Mouse (Mus musculus) lung, postnatal 0 days (tissue): ENCODE results near the gene Srrt. TPM values are rescaled to one million over a fixed set of nuclear protein-coding genes. Genes with fewer than 3 reads are reported as not detected.
A peak's percentile ranks its signal among the peaks of the same experiment; 100 is the strongest.

Source experiments
- ATAC-seq: fragments of 200-750 bp; cut with Nextera tagmentation; 2 replicates; pipeline ENCODE4 v1.8.0; 2017; ENCODE audit warnings: moderate library complexity
- DNase-seq: peaks from one replicate; pipeline ENCODE4 v3.0.0-alpha.2; 2016; ENCODE audit warnings: low spot score
- H3K27ac ChIP-seq: fragments of 300-500 bp; sonication (generic); 2 replicates; pipeline ENCODE4 v1.5.1; 2014; ENCODE audit warnings: antibody characterized with exemption, mild to moderate bottlenecking, low read length, mixed read lengths
- H3K27me3 ChIP-seq: fragments of 300-500 bp; sonication (generic); replicated peaks from 2 replicates; pipeline ENCODE4 v1.6.1; 2014; ENCODE audit warnings: low read length, mixed read lengths; ENCODE audit not compliant: insufficient read depth
- H3K36me3 ChIP-seq: fragments of 300-500 bp; sonication (generic); 2 replicates; pipeline ENCODE4 v1.6.1; 2014; ENCODE audit warnings: low read length, mixed read lengths; ENCODE audit not compliant: insufficient read depth
- H3K4me1 ChIP-seq: fragments of 300-500 bp; sonication (generic); 2 replicates; pipeline ENCODE4 v1.6.1; 2014; ENCODE audit warnings: antibody characterized with exemption, low read depth, low read length, mixed read lengths; ENCODE audit not compliant: insufficient read depth
- H3K4me2 ChIP-seq: fragments of 300-500 bp; sonication (generic); replicated peaks from 2 replicates; pipeline ENCODE4 v1.6.1; 2014; ENCODE audit warnings: low read depth, mild to moderate bottlenecking, low read length, moderate library complexity, mixed read lengths
- H3K4me3 ChIP-seq: fragments of 300-500 bp; sonication (generic); 2 replicates; pipeline ENCODE4 v1.5.1; 2014; ENCODE audit warnings: low read depth, low read length
- H3K9ac ChIP-seq: fragments of 300-500 bp; sonication (generic); replicated peaks from 2 replicates; pipeline ENCODE4 v1.6.1; 2014; ENCODE audit warnings: low read depth, mild to moderate bottlenecking
- H3K9me3 ChIP-seq: fragments of 300-500 bp; sonication (generic); 2 replicates; pipeline ENCODE4 v1.6.1; 2016; ENCODE audit warnings: low read length, mixed read lengths
- CTCF ChIP-seq: IDR thresholded peaks from 2 replicates; pipeline ENCODE4 v1.5.1; 2016; ENCODE audit warnings: antibody characterized with exemption, mild to moderate bottlenecking
- EP300 ChIP-seq: IDR thresholded peaks from 2 replicates; pipeline ENCODE4 v1.6.1; 2016; ENCODE audit warnings: antibody characterized with exemption, mild to moderate bottlenecking, control low read depth
- WGBS: fragments of 180-500 bp; shearing (Covaris S2); extraction: QIAGEN DNeasy Blood & Tissue Kit; methylation state at CpG from one replicate; pipeline ENCODE4 v1.1.7; 2014; 5-methylcytosine and 5-hydroxymethylcytosine counted together
- polyA plus RNA-seq: library from polyadenylated mRNA; unstranded; fragments of >200 nt; fragmentation: Nextera tagmentation; extraction: Ambion mirVana; gene quantifications from 2 replicates; pipeline ENCODE4 v1.2.1, GENCODE M21; 2015

Gene Srrt
- polyA plus RNA-seq, 1 experiment from 2014 or later: 30.9 TPM

GRCm38 (mm10) chr5:137346388-137346787, 38.9 kb upstream of the Srrt start:
- Histone ChIP-seq H3K27ac (peak overlapping the region; percentile 66), H3K9me3 (no peaks in the 10 kb centered on the region), H3K9ac (no peak overlapping the region), H3K36me3 (no peaks in the 10 kb centered on the region), H3K4me3 (no peak overlapping the region), H3K27me3 (no peaks in the 10 kb centered on the region), H3K4me1 (peaks cover 9% of the 10 kb centered on the region), H3K4me2 (0 out of 2 replicates have a peak overlapping the region, but pooled peaks have one; percentile 3)
- TF ChIP-seq CTCF (no peak), EP300 (no peak)
- ATAC-seq (no peak), DNase-seq (no peak)
- WGBS: 47% methylated on average over 1 of the region's 1 CpGs

- no peaks in the 10 kb centered on the region for H3K27me3 ChIP-seq
- no peaks in the 10 kb centered on the region for H3K36me3 ChIP-seq
- no peak overlapping the region for H3K9ac ChIP-seq
- H3K4me1 ChIP-seq: peaks cover 7% of the 10 kb centered on the region
- 0 out of 2 replicates have a peak overlapping the region, but pooled peaks have one; percentile 3 for H3K4me2 ChIP-seq
- H3K27ac ChIP-seq: no peak overlapping the region
- no peak overlapping the region for H3K4me3 ChIP-seq
- WGBS: 15% methylated on average over 9 of the region's 9 CpGs
- no peak for TF ChIP-seq CTCF
- H3K9me3 ChIP-seq: no peaks in the 10 kb centered on the region
- DNase-seq (peak; percentile 82), ATAC-seq (no peak)
Observed at GRCm38 (mm10) chr5:137345821-137346220, 38.3 kb upstream of the Srrt start.

- H3K4me2 ChIP-seq: no peak overlapping the region
- TF ChIP-seq EP300 (no peak), CTCF (peak; percentile 41)
- DNase-seq: no peak
- H3K27me3 ChIP-seq: no peaks in the 10 kb centered on the region
- no peak overlapping the region for H3K4me3 ChIP-seq
- H3K36me3 ChIP-seq: no peaks in the 10 kb centered on the region
- ATAC-seq: no peak
- no peaks in the 10 kb centered on the region for H3K9me3 ChIP-seq
- H3K4me1 ChIP-seq: peaks cover 7% of the 10 kb centered on the region
- H3K9ac ChIP-seq: no peak overlapping the region
- no peak overlapping the region for H3K27ac ChIP-seq
Observed at GRCm38 (mm10) chr5:137343869-137344268, 36.4 kb upstream of the Srrt start.

GRCm38 (mm10) chr5:137343412-137343811, 35.9 kb upstream of the Srrt start:
- Histone ChIP-seq H3K27me3 (no peaks in the 10 kb centered on the region), H3K9me3 (no peaks in the 10 kb centered on the region), H3K27ac (no peak overlapping the region), H3K4me3 (no peak overlapping the region), H3K9ac (no peak overlapping the region), H3K4me2 (no peak overlapping the region), H3K36me3 (no peaks in the 10 kb centered on the region), H3K4me1 (peaks cover 3% of the 10 kb centered on the region)
- WGBS: 84% methylated on average over 5 of the region's 5 CpGs
- ATAC-seq (no peak), DNase-seq (no peak)
- no peak for TF ChIP-seq EP300
- no peak for TF ChIP-seq CTCF

- Histone ChIP-seq H3K27me3 (no peaks in the 10 kb centered on the region), H3K4me1 (no peaks in the 10 kb centered on the region; the same call in none of the 2 replicates), H3K27ac (no peak overlapping the region), H3K36me3 (no peaks in the 10 kb centered on the region), H3K4me3 (no peak overlapping the region), H3K4me2 (no peak overlapping the region), H3K9ac (no peak overlapping the region), H3K9me3 (no peaks in the 10 kb centered on the region)
- DNase-seq (peak; percentile 47), ATAC-seq (no peak)
- TF ChIP-seq CTCF (no peak), EP300 (no peak)
- WGBS: 17% methylated on average over 7 of the region's 7 CpGs
Observed at GRCm38 (mm10) chr5:137342407-137343012, 35.0 kb upstream of the Srrt start.

- 59% methylated on average over 6 of the region's 6 CpGs for whole genome bisulfite sequencing
- no peak overlapping the region for H3K4me3 ChIP-seq
- H3K4me2 ChIP-seq: no peak overlapping the region
- TF ChIP-seq CTCF (no peak), EP300 (no peak)
- H3K4me1 ChIP-seq: no peaks in the 10 kb centered on the region; the same call in 1 of the 2 replicates
- ATAC-seq: no peak
- H3K36me3 ChIP-seq: no peaks in the 10 kb centered on the region
- no peak for DNase-seq
- H3K27me3 ChIP-seq: no peaks in the 10 kb centered on the region
- H3K9me3 ChIP-seq: no peaks in the 10 kb centered on the region
- peak overlapping the region; percentile 91 for H3K27ac ChIP-seq
- no peak overlapping the region for H3K9ac ChIP-seq
Observed at GRCm38 (mm10) chr5:137340222-137340621, 32.7 kb upstream of the Srrt start.
